ENCODE assay signal across 8 mouse cellular contexts in the genomic region with DNA sequence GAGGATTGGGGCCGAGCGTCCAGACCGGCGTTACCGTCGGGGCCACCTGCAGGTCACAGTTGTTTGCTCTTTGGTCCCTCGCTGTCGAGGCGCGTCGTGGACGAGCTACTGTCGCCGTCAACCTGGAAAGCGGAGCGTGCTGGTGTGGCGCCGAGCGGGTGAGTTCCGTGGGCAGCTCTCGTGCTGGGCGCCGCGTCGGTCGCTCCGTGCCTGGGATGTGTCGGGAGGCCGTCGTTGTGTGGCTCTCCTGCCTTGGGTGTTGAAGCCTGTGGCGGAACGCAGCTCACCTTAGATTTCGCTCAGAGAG. TPM values are rescaled to one million over a fixed set of nuclear protein-coding genes. Genes with fewer than 3 reads are reported as not detected.
DNase-seq lines count a peak whose midpoint lies in the region; ATAC-seq and TF ChIP-seq lines count a peak whose summit lies in the region.

A gene (minus strand): TSS at position 116 of the 307 bp plus-strand sequence.

- H3K36me3 ChIP-seq in lung, embryonic 14.5 days (ENCODE audit: insufficient read depth) = peaks cover 58% of the 10 kb centered on the region
- peaks cover 30% of the 10 kb centered on the region for H3K36me3 ChIP-seq in heart, embryonic 11.5 days (ENCODE audit: control insufficient read depth, insufficient read depth, low read length)
- H3K36me3 ChIP-seq in midbrain, postnatal 0 days (ENCODE audit: insufficient read depth, low read length) = peaks cover 27% of the 10 kb centered on the region

- H3K4me3 ChIP-seq in lung, embryonic 14.5 days (ENCODE audit: low read depth, low read length) = peak within 1 kb of the TSS; percentile 97
- peak within 1 kb of the TSS; percentile 96 for H3K4me3 ChIP-seq in cortical plate, adult 2 months (ENCODE audit: insufficient read depth, low read length)
- peak within 1 kb of the TSS; percentile 98 for H3K4me3 ChIP-seq in heart, embryonic 11.5 days (ENCODE audit: low read depth, low read length)
- H3K4me3 ChIP-seq in midbrain, postnatal 0 days (ENCODE audit: low read depth, low read length) = peak within 1 kb of the TSS; percentile 82

- DNase-seq in lung, embryonic 14.5 days = no peak
- DNase-seq in lung, postnatal 36 days = no peak
- DNase-seq in left cerebral cortex, adult 8-10 months (ENCODE audit: low spot score in 2 of 2) = no peak
- no peak for DNase-seq in midbrain, postnatal 0 days (ENCODE audit: low spot score)
- DNase-seq in embryo, embryonic 11 days = no peak
- no peak for DNase-seq in ovary, adult 18-20 months (ENCODE audit: low spot score)

- peak within 1 kb of the TSS; percentile 93 for H3K27ac ChIP-seq in lung, embryonic 14.5 days (ENCODE audit: low read depth)
- H3K27ac ChIP-seq in cortical plate, adult 2 months (ENCODE audit: insufficient read depth, low read length) = peak within 1 kb of the TSS; percentile 69
- peak within 1 kb of the TSS; percentile 93 for H3K27ac ChIP-seq in heart, embryonic 11.5 days (ENCODE audit: low read depth, low read length)
- peak within 1 kb of the TSS; percentile 93 for H3K27ac ChIP-seq in midbrain, postnatal 0 days (ENCODE audit: low read depth, low read length)

- H3K4me2 ChIP-seq in lung, embryonic 14.5 days = peak within 1 kb of the TSS; percentile 96
- H3K4me2 ChIP-seq in heart, embryonic 11.5 days = peak within 1 kb of the TSS; percentile 80
- peak within 1 kb of the TSS; percentile 94 for H3K4me2 ChIP-seq in midbrain, postnatal 0 days (ENCODE audit: low read depth, low read length, poor library complexity, severe bottlenecking)

- H3K9me3 ChIP-seq in lung, embryonic 14.5 days (ENCODE audit: low read depth, low read length) = no peaks in the 10 kb centered on the region
- H3K9me3 ChIP-seq in heart, embryonic 11.5 days (replicated peaks; ENCODE audit: control insufficient read depth, low read length) = no peaks in the 10 kb centered on the region
- H3K9me3 ChIP-seq in midbrain, postnatal 0 days (ENCODE audit: low read length) = no peaks in the 10 kb centered on the region

- H3K27me3 ChIP-seq in lung, embryonic 14.5 days (ENCODE audit: insufficient read depth, low read length) = no peaks in the 10 kb centered on the region
- H3K27me3 ChIP-seq in heart, embryonic 11.5 days (ENCODE audit: control insufficient read depth, insufficient read depth, low read length) = no peaks in the 10 kb centered on the region
- H3K27me3 ChIP-seq in midbrain, postnatal 0 days (ENCODE audit: insufficient read depth, low read length) = no peaks in the 10 kb centered on the region

- peaks cover 11% of the 10 kb centered on the region for H3K4me1 ChIP-seq in lung, embryonic 14.5 days (ENCODE audit: insufficient read depth)
- H3K4me1 ChIP-seq in cortical plate, adult 2 months (ENCODE audit: control insufficient read depth, insufficient read depth, low read length) = peaks cover 2% of the 10 kb centered on the region; the same call in 1 of the 2 replicates
- peaks cover 12% of the 10 kb centered on the region for H3K4me1 ChIP-seq in heart, embryonic 11.5 days (ENCODE audit: control insufficient read depth, insufficient read depth, low read length)
- peaks cover 14% of the 10 kb centered on the region for H3K4me1 ChIP-seq in midbrain, postnatal 0 days (ENCODE audit: insufficient read depth, low read length)

- H3K9ac ChIP-seq in lung, embryonic 14.5 days = peak within 1 kb of the TSS; percentile 83
- peak within 1 kb of the TSS; percentile 83 for H3K9ac ChIP-seq in heart, embryonic 11.5 days (ENCODE audit: low read depth, low read length)
- H3K9ac ChIP-seq in midbrain, postnatal 0 days (replicated peaks; ENCODE audit: low read length, poor library complexity, severe bottlenecking) = peak within 1 kb of the TSS; percentile 77

- no peak for TF ChIP-seq CTCF in lung, embryonic 14.5 days (IDR thresholded peaks at IDR 0.05; ENCODE audit: low read depth)
- no peak for TF ChIP-seq CTCF in cortical plate, adult 2 months (IDR thresholded peaks at IDR 0.05; ENCODE audit: extremely low read depth, insufficient read depth, low read length)
- no peak for TF ChIP-seq CTCF in midbrain, postnatal 0 days (IDR thresholded peaks at IDR 0.05)

- no peak for ATAC-seq in lung, embryonic 14.5 days (ENCODE audit: insufficient read depth)
- ATAC-seq in heart, embryonic 11.5 days (replicated peaks; ENCODE audit: insufficient number of reproducible peaks, low FRiP score, low TSS enrichment) = no peak
- no peak; the same call in 1 of the 2 replicates for ATAC-seq in midbrain, postnatal 0 days (ENCODE audit: low FRiP score)

- WGBS in lung, embryonic 14.5 days = under 1% methylated on average over 33 of the region's 33 CpGs
- WGBS in heart, embryonic 11.5 days (ENCODE audit: insufficient replicate concordance) = 1% methylated on average over 33 of the region's 33 CpGs
- 1% methylated on average over 32 of the region's 33 CpGs for WGBS in midbrain, postnatal 0 days

- no peak for TF ChIP-seq POLR2A in cortical plate, adult 2 months (IDR thresholded peaks at IDR 0.05; ENCODE audit: extremely low read depth, insufficient read depth, low read length)

RNA-seq across cellular contexts. Expression of the gene that starts here (rescaled TPM):
- 515 and 542 TPM in 2 replicates for polyA plus RNA-seq in lung, embryonic 14.5 days (2014; fragmentation: Nextera tagmentation; extraction: Ambion mirVana)
- 92.0 and 104 TPM in 2 replicates for polyA plus RNA-seq in cortical plate, adult 2 months (2012; rRNA removed)
- polyA plus RNA-seq in heart, embryonic 11.5 days (2014; fragmentation: Nextera tagmentation; extraction: Ambion mirVana) = 443 and 453 TPM in 2 replicates
- total RNA-seq in left cerebral cortex, adult 8-10 months (2022) = 10 to 100 TPM; 66.5 to 85.5 (median 77.9) TPM
- total RNA-seq in midbrain, postnatal 0 days (2014; rRNA removed) = 72.9 and 79.6 TPM in 2 replicates
- polyA plus RNA-seq in midbrain, postnatal 0 days (2015; fragmentation: Nextera tagmentation; extraction: Ambion mirVana) = 310 and 313 TPM in 2 replicates
